Mouse (Mus musculus) midbrain, postnatal 0 days (tissue): ENCODE results near the gene Sf3b4. TPM values are rescaled to one million over a fixed set of nuclear protein-coding genes. Genes with fewer than 3 reads are reported as not detected.

Experiments
- ATAC-seq: fragments of 200-750 bp; cut with Nextera tagmentation; 2 replicates; pipeline ENCODE4 v1.8.0; 2017; ENCODE audit warnings: moderate number of reproducible peaks, mild to moderate bottlenecking, moderate TSS enrichment, moderate library complexity; ENCODE audit not compliant: low FRiP score
- DNase-seq: peaks from one replicate; pipeline ENCODE4 v3.0.0-alpha.2; 2015; ENCODE audit warnings: low spot score
- H3K27ac ChIP-seq: fragments of 300-500 bp; sonication (generic); 2 replicates; pipeline ENCODE4 v1.5.1; 2014; ENCODE audit warnings: low read depth, mild to moderate bottlenecking, low read length, mixed read lengths
- H3K27me3 ChIP-seq: fragments of 300-500 bp; sonication (generic); 2 replicates; pipeline ENCODE4 v1.6.1; 2014; ENCODE audit warnings: low read length, control low read depth, mixed read lengths; ENCODE audit not compliant: insufficient read depth
- H3K36me3 ChIP-seq: fragments of 300-500 bp; sonication (generic); 2 replicates; pipeline ENCODE4 v1.6.1; 2014; ENCODE audit warnings: low read length, control low read depth, mixed read lengths; ENCODE audit not compliant: insufficient read depth
- H3K4me1 ChIP-seq: fragments of 300-500 bp; sonication (generic); 2 replicates; pipeline ENCODE4 v1.6.1; 2014; ENCODE audit warnings: mild to moderate bottlenecking, control low read depth, antibody characterized with exemption, low read length, mixed read lengths; ENCODE audit not compliant: insufficient read depth
- H3K4me2 ChIP-seq: fragments of 300-500 bp; sonication (generic); 2 replicates; pipeline ENCODE4 v1.6.1; 2014; ENCODE audit warnings: low read depth, mild to moderate bottlenecking, low read length, mixed read lengths; ENCODE audit not compliant: poor library complexity, severe bottlenecking
- H3K4me3 ChIP-seq: fragments of 300-500 bp; sonication (generic); 2 replicates; pipeline ENCODE4 v1.5.1; 2014; ENCODE audit warnings: low read depth, mild to moderate bottlenecking, low read length, moderate library complexity
- H3K9ac ChIP-seq: fragments of 300-500 bp; sonication (generic); replicated peaks from 2 replicates; pipeline ENCODE4 v1.6.1; 2014; ENCODE audit warnings: mild to moderate bottlenecking, low read length, moderate library complexity, mixed read lengths; ENCODE audit not compliant: poor library complexity, severe bottlenecking
- H3K9me3 ChIP-seq: fragments of 300-500 bp; sonication (generic); 2 replicates; pipeline ENCODE4 v1.6.1; 2016; ENCODE audit warnings: low read length, control low read depth
- CTCF ChIP-seq: IDR thresholded peaks from 2 replicates; pipeline ENCODE4 v1.5.1; 2016; ENCODE audit warnings: antibody characterized with exemption, mild to moderate bottlenecking
- WGBS: fragments of 180-500 bp; shearing (Covaris S2); extraction: QIAGEN DNeasy Blood & Tissue Kit; methylation state at CpG from one replicate; pipeline ENCODE4 v1.1.7; 2014; 5-methylcytosine and 5-hydroxymethylcytosine counted together
- polyA plus RNA-seq: library from polyadenylated mRNA; unstranded; fragments of >200 nt; fragmentation: Nextera tagmentation; extraction: Ambion mirVana; gene quantifications from 2 replicates; pipeline ENCODE4 v1.2.1, GENCODE M21; 2015
- total RNA-seq: library from RNA; depleted of rRNA; stranded (reverse); fragments of >200 nt; gene quantifications from 2 replicates; pipeline ENCODE4 v1.2.3, GENCODE M21; 2014

Sf3b4 gene
- total and polyA plus RNA-seq, 2 experiments from 2014 or later = 70.3 to 158 TPM

- Histone ChIP-seq H3K27me3 (no peaks in the 10 kb centered on the region), H3K4me3 (no peak overlapping the region), H3K27ac (no peak overlapping the region), H3K4me1 (peaks cover 8% of the 10 kb centered on the region; the same call in 1 of the 2 replicates), H3K9ac (no peak overlapping the region), H3K9me3 (no peaks in the 10 kb centered on the region), H3K36me3 (peaks cover 4% of the 10 kb centered on the region; the same call in 1 of the 2 replicates), H3K4me2 (no peak overlapping the region)
- ATAC-seq (no peak), DNase-seq (no peak)
- no peak for TF ChIP-seq CTCF
- WGBS = 87% methylated on average over 2 of the region's 2 CpGs
These were observed 6.8 kb downstream of the Sf3b4 start for GRCm38 (mm10) chr3:96178902-96179301.

- Histone ChIP-seq H3K27me3 (no peaks in the 10 kb centered on the region), H3K9ac (no peak overlapping the region), H3K4me3 (no peak overlapping the region), H3K4me2 (no peak overlapping the region), H3K4me1 (peaks cover 8% of the 10 kb centered on the region; the same call in 1 of the 2 replicates), H3K27ac (no peak overlapping the region), H3K36me3 (peaks cover 5% of the 10 kb centered on the region; the same call in 1 of the 2 replicates), H3K9me3 (no peaks in the 10 kb centered on the region)
- peak; percentile 61 for DNase-seq
- no peak for TF ChIP-seq CTCF
- WGBS = 62% methylated on average over 4 of the region's 4 CpGs
- no peak for ATAC-seq
These were observed 7.4 kb downstream of the Sf3b4 start for GRCm38 (mm10) chr3:96179531-96179930.

- ATAC-seq = peak; percentile 84
- WGBS = under 1% methylated on average over 20 of the region's 23 CpGs
- H3K27me3 ChIP-seq = no peaks in the 10 kb centered on the region
- DNase-seq = peak; percentile 72
- H3K27ac ChIP-seq = peak within 1 kb of the TSS; percentile 90
- peak within 1 kb of the TSS; percentile 85 for H3K9ac ChIP-seq
- peak within 1 kb of the TSS; percentile 62 for H3K4me3 ChIP-seq
- TF ChIP-seq CTCF = no peak
- peak within 1 kb of the TSS; percentile 63 for H3K4me2 ChIP-seq
- H3K4me1 ChIP-seq = peaks cover 8% of the 10 kb centered on the region; the same call in 1 of the 2 replicates
- H3K9me3 ChIP-seq = no peaks in the 10 kb centered on the region
- H3K36me3 ChIP-seq = 0 out of 2 replicates have a peak, but pooled peaks cover 11% of the 10 kb centered on the region
These were observed 8.8 kb downstream of the Sf3b4 start, which contains the start of gene Sv2a for GRCm38 (mm10) chr3:96180727-96181477. Gene Sv2a (plus strand): TSS chr3:96181151.

GRCm38 (mm10) chr3:96181510-96182381 is 9.6 kb downstream of the Sf3b4 start:
- Histone ChIP-seq H3K4me2 (peak overlapping the region; percentile 63), H3K36me3 (peaks cover 11% of the 10 kb centered on the region; the same call in 1 of the 2 replicates), H3K4me1 (peaks cover 8% of the 10 kb centered on the region; the same call in 1 of the 2 replicates), H3K9ac (peak overlapping the region; percentile 85), H3K27ac (peak overlapping the region; percentile 90), H3K9me3 (no peaks in the 10 kb centered on the region), H3K4me3 (peak overlapping the region; percentile 62), H3K27me3 (no peaks in the 10 kb centered on the region)
- ATAC-seq = peak; percentile 35
- DNase-seq = peak; percentile 38
- no peak for TF ChIP-seq CTCF
- 25% methylated on average over 12 of the region's 12 CpGs for WGBS

- Histone ChIP-seq H3K4me2 (peak overlapping the region; percentile 63), H3K36me3 (peaks cover 13% of the 10 kb centered on the region; the same call in 1 of the 2 replicates), H3K4me3 (peak overlapping the region; percentile 62), H3K4me1 (peaks cover 8% of the 10 kb centered on the region; the same call in 1 of the 2 replicates), H3K27ac (peak overlapping the region; percentile 90), H3K9me3 (no peaks in the 10 kb centered on the region), H3K9ac (peak overlapping the region; percentile 85), H3K27me3 (no peaks in the 10 kb centered on the region)
- ATAC-seq = no peak
- no peak for DNase-seq
- WGBS = 21% methylated on average over 4 of the region's 4 CpGs
- no peak for TF ChIP-seq CTCF
These were observed 10.2 kb downstream of the Sf3b4 start for GRCm38 (mm10) chr3:96182382-96182776.
